Mouse (Mus musculus): ENCODE data around the gene Enox1.

Gene Enox1

DNA sequence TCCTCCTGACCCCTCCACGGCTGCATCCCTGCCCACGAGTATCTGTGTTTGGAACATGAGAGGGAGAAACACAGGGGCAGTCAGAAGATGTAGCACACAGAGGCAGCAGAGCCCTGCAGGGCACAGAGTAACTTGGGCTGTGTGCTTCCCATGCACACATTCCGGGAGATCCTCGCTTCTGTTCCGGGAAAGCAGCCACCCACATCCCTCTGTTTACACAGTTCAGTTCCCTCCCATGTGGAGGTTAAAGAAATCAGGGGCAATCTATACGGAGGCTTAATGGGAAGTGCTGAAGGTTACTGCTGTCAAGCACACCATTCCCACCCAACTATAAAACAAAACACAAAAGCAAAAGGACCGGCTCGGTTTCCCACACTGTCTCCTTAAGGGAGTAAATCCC is 516.6 kb downstream of the Enox1 start:
- no peak for DNase-seq (ENCODE audit: low read depth, low spot score)

DNA sequence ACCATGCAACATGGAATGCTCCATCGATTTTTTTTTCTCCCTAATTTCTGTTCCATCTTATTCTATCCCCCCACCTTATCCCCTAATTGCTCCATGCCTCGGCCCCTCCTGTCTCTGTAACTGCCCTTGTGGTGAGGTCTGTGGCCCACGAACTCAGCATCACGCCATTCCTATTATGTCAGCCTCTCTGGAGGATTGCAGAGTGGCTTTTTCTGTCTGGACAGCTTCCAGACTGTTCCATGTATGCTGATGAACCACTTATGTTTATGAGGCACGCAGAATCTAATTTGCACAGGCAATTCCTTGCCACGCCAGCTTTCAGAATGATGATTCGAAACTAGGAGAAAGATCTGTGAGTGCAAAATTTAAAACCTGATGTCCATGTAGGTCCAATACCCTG is 521.4 kb downstream of the Enox1 start:
- no peak for DNase-seq (ENCODE audit: low read depth, low spot score)

- DNase-seq (ENCODE audit: low read depth, low spot score) = no peak
These were observed 523.3 kb downstream of the Enox1 start for GRCm38 (mm10) chr14:77679877-77680276.

GRCm38 (mm10) chr14:77682888-77683555 is 526.5 kb downstream of the Enox1 start:
- no peak for DNase-seq (ENCODE audit: low read depth, low spot score)

- peak; percentile 15 for DNase-seq (ENCODE audit: low read depth, low spot score)
These were observed 533.3 kb downstream of the Enox1 start for GRCm38 (mm10) chr14:77689816-77690215.

DNA sequence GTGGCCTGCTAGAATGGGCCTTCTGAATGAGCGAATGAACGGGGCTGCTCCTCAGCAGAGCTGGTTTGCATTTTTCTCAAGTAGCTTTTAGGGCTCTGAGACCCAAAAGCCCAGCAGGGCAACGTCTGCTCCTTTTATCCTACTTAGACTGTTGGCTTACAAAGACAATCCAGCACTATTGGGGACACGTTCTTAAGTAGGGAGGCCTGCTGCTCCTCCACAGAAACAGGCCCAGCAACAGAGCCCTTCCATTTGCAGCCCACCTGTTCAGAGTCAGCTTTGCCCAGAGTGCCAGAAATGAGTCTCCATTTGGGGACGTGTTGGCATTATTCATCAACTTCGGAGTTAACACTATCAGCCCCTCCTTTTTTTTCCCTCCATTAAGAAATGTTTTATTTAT is 548.4 kb downstream of the Enox1 start:
- DNase-seq (ENCODE audit: low read depth, low spot score) = no peak

DNA sequence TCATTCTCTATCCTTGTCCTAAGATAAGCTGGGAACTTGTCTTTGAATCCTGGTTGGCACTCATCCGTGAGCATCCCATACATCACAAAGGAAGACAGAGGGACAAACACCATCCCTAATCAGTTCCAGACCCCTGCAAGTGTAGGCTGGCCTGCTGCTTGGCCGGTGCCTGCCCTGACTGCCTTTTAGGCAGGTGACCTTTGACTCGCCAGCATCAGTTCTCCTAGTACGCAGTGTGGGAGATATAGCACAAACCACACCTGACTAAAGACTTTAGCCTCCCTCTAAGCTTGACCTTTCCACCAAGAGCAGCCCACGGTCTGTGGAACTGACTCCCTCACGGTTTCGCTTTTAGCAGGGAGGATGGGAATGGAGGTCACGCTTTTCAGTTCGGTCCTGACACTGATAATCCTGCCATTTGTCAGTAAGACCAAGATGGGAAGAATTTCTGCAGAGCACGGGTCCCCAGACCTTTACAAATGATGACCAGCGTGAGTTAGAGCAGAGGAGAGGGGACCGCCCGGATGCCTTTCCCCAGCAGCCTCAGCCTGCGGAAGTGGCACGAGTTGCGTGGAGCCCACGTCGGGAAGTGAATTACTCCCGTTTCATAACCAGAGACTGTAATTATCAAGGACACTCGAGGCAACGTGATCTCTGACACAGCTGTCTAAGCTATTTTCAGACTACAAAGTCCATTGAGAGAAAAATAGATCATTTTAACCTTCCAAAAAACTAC is 550.1 kb downstream of the Enox1 start:
- no peak for DNase-seq (ENCODE audit: low read depth, low spot score)

GRCm38 (mm10) chr14:77707279-77707678 is 550.7 kb downstream of the Enox1 start:
- DNase-seq (ENCODE audit: low read depth, low spot score) = no peak

GRCm38 (mm10) chr14:77708354-77709150 is 552.0 kb downstream of the Enox1 start:
- peak; percentile 40 for DNase-seq (ENCODE audit: low read depth, low spot score)

GRCm38 (mm10) chr14:77714931-77715535 is 558.5 kb downstream of the Enox1 start:
- no peak for DNase-seq (ENCODE audit: low read depth, low spot score)

- peak; percentile 10 for DNase-seq (ENCODE audit: low read depth, low spot score)
These were observed 560.4 kb downstream of the Enox1 start for GRCm38 (mm10) chr14:77716981-77717380.

DNA sequence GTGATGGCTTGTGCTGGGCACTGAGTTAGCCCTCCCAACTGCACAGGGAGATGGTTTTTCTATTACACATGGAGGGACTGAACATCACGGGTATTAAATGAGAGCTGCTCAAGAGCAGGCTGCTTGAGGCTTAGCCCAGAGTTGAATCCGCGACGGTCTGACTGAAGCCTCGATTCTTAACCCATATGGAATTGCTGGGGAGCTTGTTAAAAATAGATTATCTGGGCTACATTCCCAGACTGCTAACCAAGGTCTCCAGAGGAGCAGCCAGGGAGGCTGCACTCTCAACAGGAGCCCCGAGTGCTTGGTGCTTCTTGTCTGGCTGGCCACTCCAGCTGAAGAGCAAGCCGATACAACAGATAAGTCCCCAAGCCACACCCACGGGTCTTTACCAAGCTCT is 562.3 kb downstream of the Enox1 start:
- no peak for DNase-seq (ENCODE audit: low read depth, low spot score)

GRCm38 (mm10) chr14:77738056-77738455 is 581.5 kb downstream of the Enox1 start:
- no peak for DNase-seq (ENCODE audit: low read depth, low spot score)

GRCm38 (mm10) chr14:77738751-77739365 is 582.3 kb downstream of the Enox1 start:
- DNase-seq (ENCODE audit: low read depth, low spot score) = no peak

DNA sequence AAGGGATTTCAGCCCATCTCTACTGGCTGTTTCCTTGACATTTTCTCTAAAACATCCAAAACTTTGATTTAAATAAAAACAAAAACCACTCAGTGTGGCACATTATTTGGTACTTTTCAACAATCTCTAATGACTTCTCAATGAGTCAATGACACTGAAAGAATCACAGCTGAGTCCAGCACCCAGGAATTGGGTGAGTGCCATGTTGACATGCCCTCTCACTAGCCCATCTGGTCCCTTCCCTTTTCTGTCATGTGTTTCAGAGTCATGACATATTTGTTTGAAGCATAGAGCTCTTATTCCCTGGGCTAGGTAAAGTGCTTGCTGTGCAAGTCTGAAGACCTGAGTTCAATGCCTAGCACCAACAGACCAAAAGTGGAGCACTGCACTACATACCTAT is 582.8 kb downstream of the Enox1 start:
- no peak for DNase-seq (ENCODE audit: low read depth, low spot score)

DNA sequence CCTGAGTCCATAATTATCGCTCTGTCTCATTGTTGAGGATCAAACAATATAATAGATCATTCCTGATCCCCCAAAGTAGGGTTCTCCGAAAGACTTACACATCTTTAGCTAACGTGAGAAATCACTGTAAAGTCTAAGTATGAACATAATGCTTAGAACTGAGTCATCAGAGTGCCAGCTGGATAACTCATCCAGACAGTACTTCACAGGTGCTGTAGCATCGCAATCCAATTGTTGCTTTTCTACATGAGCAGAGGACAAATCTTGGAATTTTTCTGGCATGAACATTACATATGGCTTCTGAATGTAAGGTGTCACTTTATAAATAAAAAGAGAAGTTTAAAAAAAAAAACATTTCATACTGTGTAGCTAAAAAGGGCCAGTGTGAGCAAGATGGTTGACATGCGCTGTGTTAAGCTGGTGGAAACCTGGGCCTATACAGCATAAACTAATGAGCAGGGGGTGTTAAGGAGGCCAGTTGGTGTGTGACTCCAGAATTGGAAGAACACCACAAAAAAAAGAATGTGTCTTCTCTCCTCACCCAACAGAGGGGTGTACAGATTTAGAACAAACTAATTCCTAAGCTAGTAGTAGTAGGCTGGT is 588.2 kb downstream of the Enox1 start:
- no peak for DNase-seq (ENCODE audit: low read depth, low spot score)

- DNase-seq (ENCODE audit: low read depth, low spot score) = no peak
These were observed 592.4 kb downstream of the Enox1 start for GRCm38 (mm10) chr14:77748920-77749319.

Data from ES-CJ7 (cell line).